Mouse (Mus musculus) right cerebral cortex, adult 2 months (tissue): ENCODE data around the gene Ccdc106.
"Not testable (repeated sequence)": the region's sequence is repeated elsewhere in the genome, so short reads cannot be mapped to it uniquely, and the experiment has no call there.

ENCODE experiments used
- DNase-seq, 2 experiments: peaks; one replicate each; pipeline ENCODE4 v3.0.0; 2021 to 2022; ENCODE audit warnings: low spot score in 2 of 2

The Ccdc106 gene

GRCm38 (mm10) chr7:5015118-5016001 is 5.0 kb upstream of the Ccdc106 start, which contains the start of gene Gm44973:
Gene Gm44973, plus strand, starts transcription at chr7:5015496.
- peak; percentile 85 to 93 for DNase-seq

GRCm38 (mm10) chr7:5016057-5016456 is 4.3 kb upstream of the Ccdc106 start:
- DNase-seq = no peak

- DNase-seq = no peak
Observed at GRCm38 (mm10) chr7:5016920-5017319, 3.4 kb upstream of the Ccdc106 start.

DNA sequence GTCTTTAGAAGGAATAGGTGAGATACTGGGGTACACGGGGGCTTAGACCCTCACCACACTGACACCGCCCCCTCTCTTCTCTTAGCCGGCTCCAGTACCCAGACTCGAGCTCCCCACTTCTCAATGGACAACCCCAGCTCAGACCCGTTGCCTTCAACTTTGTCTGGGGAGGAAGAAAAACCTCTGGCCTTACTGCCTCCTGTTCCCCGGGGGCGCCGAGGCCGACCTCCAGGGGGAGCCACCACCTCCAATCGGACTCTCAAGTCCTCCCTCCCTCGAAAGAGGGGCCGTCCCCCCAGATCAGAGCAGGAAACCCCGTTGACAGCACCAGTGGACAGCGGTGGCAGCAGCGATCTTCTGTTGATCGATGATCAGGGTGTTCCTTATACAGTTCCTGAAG is 3.0 kb upstream of the Ccdc106 start:
- no peak for DNase-seq

DNA sequence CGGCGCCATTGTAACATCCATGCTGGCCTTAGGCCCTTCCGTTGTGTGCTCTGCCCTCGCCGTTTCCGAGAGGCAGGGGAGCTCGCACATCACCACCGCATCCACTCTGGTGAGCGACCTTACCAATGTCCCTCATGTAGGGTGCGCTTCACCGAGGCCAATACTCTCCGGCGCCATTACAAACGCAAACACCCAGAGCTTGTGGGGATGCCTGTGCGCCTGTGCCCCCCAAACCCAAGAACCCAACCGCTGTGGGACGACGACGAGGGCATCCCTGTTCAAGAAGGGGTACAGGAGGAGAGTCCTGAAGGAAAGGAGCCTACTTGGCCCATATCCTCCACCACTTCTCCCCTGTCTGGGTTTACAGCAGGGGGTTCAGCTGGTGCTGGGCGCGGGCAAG is 2.4 kb upstream of the Ccdc106 start:
- no peak for DNase-seq

GRCm38 (mm10) chr7:5019576-5019975 is 777 bp upstream of the Ccdc106 start:
- DNase-seq = not testable (repeated sequence)

GRCm38 (mm10) chr7:5020685-5021084 is 332 bp downstream of the Ccdc106 start:
- DNase-seq = no peak

- no peak for DNase-seq
Observed at GRCm38 (mm10) chr7:5021197-5021596, 844 bp downstream of the Ccdc106 start.

DNA sequence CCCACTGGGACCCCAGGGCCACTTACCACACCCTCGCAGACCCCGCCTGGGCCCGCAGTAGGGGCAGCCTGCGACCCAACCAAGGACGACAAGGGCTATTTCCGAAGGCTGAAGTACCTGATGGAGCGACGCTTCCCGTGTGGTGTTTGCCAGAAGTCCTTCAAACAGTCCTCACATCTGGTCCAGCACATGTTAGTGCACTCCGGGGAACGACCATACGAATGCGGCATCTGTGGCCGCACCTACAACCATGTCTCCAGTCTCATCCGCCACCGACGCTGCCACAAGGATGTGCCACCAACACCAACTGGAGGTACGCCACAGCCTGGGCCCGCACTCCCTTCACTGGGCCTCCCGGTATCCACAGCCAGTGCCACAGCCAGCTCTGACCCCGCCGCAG is 9.2 kb downstream of the Ccdc106 start:
- no peak for DNase-seq

DNA sequence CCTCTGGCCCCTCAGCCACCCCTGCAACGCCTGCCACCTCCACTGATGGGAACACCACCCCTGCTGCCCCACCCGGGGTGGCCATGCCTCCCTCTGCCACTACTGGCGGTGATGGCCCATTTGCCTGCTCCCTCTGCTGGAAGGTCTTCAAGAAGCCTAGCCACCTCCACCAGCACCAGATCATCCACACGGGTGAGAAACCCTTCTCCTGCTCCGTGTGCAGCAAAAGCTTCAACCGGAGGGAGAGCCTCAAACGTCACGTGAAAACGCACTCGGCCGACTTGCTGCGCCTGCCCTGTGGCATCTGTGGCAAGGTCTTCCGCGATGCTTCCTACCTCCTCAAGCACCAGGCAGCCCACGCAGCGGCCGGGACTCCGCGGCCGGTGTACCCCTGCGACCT is 9.6 kb downstream of the Ccdc106 start:
- no peak for DNase-seq

- DNase-seq = no peak
Observed at GRCm38 (mm10) chr7:5030554-5031275, 10.4 kb downstream of the Ccdc106 start.

DNA sequence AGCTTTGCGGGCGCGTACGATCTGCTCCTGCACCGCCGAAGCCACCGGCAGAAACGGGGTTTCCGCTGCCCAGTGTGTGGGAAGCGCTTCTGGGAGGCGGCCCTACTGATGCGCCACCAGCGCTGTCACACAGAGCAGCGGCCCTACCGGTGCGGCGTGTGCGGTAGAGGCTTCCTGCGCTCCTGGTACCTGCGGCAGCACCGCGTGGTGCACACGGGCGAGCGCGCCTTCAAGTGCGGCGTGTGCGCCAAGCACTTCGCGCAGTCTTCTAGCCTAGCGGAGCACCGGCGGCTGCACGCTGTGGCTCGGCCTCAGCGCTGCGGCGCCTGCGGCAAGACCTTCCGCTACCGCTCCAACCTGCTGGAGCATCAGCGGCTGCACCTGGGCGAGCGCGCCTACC is 11.1 kb downstream of the Ccdc106 start:
- no peak for DNase-seq

GRCm38 (mm10) chr7:5033818-5034217 is 13.5 kb downstream of the Ccdc106 start, which contains the start of gene 4632433K11Rik:
Gene 4632433K11Rik, plus strand, starts transcription at chr7:5034118.
- DNase-seq = no peak

DNA sequence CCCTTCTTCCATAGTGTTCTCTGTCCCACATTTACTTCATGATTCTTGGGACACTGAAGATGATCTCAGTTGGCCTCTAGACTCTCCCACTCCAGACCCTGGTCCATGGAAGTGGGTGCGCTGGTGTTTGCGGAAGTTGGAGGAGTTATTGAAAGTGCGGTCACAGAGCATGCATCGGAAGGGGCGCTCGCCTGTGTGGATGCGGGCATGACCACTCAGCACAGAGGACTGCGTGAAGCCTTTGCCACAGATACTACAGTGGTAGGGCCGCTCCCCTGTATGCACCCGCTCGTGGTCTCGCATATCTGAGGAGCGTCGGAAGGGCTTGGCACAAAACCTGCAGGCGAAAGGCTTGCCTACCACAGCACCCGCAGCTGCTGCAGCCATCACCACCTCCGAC is 15.3 kb downstream of the Ccdc106 start:
- DNase-seq = no peak

GRCm38 (mm10) chr7:5036136-5036535 is 15.8 kb downstream of the Ccdc106 start:
- DNase-seq = no peak

GRCm38 (mm10) chr7:5037026-5037425 is 16.7 kb downstream of the Ccdc106 start:
- no peak for DNase-seq

DNA sequence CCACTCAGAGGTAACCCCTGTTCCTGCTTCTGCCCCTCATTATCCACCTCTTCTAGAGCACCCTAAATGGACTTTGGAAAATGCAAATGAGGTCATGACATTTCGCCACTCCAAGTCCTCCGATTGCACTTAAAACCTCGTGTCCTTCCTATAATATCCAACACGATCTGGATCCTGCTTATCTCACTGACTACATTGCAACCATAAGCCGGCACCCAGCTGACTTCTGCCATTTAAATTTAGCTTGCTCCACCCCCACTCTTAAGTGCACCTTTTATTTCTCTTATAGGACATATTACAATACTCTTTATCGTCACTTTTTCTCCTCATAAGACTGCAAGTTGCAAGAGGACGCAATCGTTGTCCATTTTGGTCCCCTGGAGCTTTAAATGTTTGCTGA is 17.1 kb downstream of the Ccdc106 start:
- no peak for DNase-seq

- peak; percentile 87 to 93 for DNase-seq
Observed at GRCm38 (mm10) chr7:5038109-5038732, 17.9 kb downstream of the Ccdc106 start, which contains the start of gene Zfp784. Gene Zfp784, minus strand, starts transcription at chr7:5038446.

DNA sequence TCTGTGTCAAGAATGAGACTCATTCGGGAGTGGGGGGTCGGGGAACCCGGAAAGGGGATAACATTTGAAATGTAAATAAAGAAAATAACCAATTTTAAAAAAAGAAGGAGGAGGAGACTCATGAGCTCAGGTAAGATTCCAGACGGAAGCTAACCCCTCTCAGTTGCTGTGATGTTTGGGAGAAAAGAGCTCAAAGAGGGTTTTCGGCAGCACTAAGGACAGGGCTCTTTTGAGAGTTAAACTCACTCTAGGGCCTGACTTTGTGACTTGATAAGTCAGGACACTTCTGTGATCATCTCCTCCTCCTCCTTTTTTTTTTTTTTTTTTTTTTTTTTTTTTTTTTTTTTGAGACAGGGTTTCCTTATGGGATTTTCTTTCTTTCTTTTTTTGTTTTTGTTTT is 18.6 kb downstream of the Ccdc106 start:
- no peak for DNase-seq

DNA sequence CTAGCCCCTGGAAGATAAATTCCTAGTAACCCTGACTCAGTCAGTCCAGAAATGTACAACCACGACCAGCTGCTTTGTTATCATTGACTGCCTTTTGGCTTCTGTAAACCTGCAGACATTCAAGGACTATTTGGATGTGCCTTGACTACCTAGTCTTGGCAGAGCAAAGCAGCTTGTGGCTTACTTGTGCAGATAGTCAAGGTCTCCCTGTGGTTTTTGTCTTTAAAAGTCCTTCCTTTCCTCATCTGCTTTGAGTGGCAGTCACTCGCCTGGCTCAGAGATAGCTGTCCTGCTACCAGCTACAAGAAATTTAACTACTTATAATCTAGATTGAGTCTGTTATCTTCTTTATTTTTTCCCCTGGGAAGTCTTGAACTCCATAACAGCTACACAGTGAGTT is 24.6 kb downstream of the Ccdc106 start:
- no peak for DNase-seq

GRCm38 (mm10) chr7:5046112-5046511 is 25.8 kb downstream of the Ccdc106 start:
- no peak for DNase-seq

DNA sequence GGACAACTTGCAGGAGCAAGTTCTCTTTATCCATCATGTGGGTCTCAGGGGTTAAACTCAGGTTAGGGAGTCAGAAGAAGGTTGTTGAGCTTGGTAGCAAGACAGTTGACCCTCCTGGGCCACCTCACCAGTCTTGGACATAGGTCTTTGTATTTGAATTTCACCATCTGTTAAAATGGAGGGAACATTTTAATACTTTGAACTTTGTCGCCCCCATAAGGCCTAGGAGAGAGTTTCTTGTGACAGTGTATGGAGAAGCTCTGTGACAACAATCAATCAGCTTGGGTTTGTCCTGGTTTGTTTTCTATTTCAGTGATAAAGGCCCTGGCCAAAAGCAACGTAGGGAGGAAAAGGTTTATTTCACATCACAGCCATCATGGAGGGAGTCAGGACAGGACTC is 27.0 kb downstream of the Ccdc106 start:
- DNase-seq = no peak
